Mouse (Mus musculus): ENCODE data around the gene Tinf2.

Tinf2 gene

DNA sequence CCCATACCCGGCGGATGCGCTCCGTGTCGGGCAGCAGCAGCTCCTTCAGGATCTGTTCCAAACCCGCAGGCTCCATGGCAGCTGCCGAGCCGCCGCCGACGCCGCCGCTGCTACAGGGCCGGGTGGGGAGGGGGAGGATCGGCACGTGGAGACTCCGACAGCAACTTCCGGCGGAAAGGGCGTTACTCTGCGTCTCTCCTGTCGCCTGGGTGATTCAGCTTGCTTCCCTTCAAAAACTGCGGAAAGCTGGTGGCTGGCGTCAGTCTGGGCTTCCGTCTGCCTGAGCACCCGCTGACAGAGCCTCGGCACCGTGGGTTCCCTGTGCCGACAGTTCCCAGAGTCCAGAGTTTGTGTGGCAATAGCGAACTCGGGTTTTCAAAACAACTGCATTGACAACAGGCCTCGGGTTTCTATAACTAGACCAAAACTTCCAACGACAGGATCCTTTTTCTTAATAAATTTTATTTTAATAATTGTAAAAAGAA lies 46.1 kb downstream of the Tinf2 start, which contains the start of gene Ipo4:
TSS of gene Ipo4 (minus strand) at position 435 of the 485 bp plus-strand sequence.
- peak; percentile 88 for DNase-seq (ENCODE audit: low read depth)

DNA sequence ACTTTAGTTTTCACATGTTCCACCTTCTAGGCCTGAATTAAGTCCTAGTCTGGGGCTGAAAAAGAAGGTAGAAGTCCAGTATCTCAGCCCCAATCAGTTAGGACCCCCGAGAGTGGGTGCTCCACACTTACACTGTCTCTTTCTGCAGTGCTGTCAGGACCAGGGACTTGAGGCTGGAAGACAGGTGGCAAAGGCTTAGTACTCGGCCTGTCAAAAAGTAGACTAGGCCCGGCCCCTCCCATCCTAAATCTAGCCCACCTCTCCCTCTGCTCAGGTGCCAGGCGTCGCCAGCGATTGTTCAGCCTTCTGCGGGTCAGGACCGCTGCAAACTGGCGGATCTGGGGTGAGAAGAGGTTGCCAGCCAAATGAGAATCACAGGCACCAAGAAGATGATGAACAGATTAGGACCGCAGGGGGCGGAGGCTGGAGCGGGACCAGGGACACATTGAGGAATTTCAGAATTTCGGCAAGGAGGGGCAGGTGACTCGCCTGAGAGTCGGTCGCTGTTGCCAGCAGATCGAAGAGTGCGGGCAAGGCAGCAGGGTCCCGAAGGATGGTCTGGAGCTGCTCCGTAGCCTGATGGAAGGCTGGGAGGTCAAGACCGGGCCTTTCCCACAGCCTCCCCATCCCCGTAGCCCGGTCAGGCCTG lies 46.6 kb downstream of the Tinf2 start:
- DNase-seq (ENCODE audit: low read depth) = no peak

DNA sequence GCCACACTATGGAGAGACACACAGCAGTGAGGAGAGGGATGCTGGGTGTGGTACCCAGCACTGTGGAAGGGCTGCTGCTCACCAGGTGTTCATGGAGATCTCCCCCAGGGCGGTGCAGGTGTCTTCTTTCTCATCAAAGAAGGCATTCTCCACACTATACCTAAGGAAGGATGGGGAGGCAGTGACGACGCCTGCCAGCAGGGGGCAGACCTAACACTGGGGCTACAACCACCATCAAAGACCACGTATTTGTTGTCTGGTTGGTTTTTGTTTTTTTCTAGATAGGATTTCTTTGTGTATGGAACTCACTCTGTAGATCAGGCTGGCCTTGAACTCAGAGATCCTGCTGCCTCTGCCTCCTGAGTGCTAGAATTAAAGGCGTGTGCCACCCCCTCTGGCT lies 52.3 kb downstream of the Tinf2 start:
- peak; percentile 43 for DNase-seq (ENCODE audit: low read depth)

DNA sequence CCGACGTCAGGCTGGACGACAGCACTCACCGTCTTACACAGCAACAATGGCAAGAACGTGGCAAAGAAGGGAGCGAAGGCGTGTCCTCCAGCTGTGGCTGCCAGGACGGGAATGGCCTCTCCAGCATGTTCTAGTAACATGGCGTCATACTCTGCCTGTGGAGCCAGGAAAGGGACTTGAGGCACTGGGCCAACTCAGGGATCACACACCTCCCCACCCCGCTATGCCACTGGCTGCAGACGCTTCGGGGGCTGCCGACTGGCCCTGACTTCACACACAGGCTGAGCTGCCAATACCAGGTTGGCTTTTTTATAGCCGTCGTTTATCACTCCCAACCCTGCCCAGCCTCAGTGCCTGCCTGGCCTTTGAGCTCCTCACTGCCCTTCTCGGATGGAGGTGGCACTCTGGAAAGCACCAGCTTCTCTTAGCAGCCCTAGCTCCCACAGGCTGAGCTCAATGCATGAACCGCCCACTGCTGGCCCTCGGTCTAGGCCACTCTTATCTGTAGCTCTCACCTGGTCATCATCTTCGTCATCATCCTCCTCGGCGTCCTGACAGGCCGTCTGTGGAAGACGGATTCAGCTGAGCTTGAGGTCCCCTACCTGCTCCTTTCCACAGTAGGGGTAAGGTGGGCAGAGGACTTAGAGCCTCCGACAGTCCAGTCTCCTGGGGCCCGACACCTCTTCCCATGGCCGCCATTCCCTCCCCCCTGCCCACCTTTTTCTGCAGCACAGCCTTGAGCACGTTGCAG lies 53.4 kb downstream of the Tinf2 start:
- no peak for DNase-seq (ENCODE audit: low read depth)
